Mouse (Mus musculus) lung, postnatal 0 days (tissue): ENCODE measurements around the gene Adrm1. TPM values are rescaled to one million over a fixed set of nuclear protein-coding genes. Genes with fewer than 3 reads are reported as not detected.
"Not testable (repeated sequence)": the region's sequence is repeated elsewhere in the genome, so short reads cannot be mapped to it uniquely, and the experiment has no call there.

Experiments
- ATAC-seq: fragments of 200-750 bp; cut with Nextera tagmentation; 2 replicates; pipeline ENCODE4 v1.8.0; 2017; ENCODE audit warnings: moderate library complexity
- DNase-seq: peaks from one replicate; pipeline ENCODE4 v3.0.0-alpha.2; 2016; ENCODE audit warnings: low spot score
- H3K27ac ChIP-seq: fragments of 300-500 bp; sonication (generic); 2 replicates; pipeline ENCODE4 v1.5.1; 2014; ENCODE audit warnings: antibody characterized with exemption, mild to moderate bottlenecking, low read length, mixed read lengths
- H3K27me3 ChIP-seq: fragments of 300-500 bp; sonication (generic); replicated peaks from 2 replicates; pipeline ENCODE4 v1.6.1; 2014; ENCODE audit warnings: low read length, mixed read lengths; ENCODE audit not compliant: insufficient read depth
- H3K36me3 ChIP-seq: fragments of 300-500 bp; sonication (generic); 2 replicates; pipeline ENCODE4 v1.6.1; 2014; ENCODE audit warnings: low read length, mixed read lengths; ENCODE audit not compliant: insufficient read depth
- H3K4me1 ChIP-seq: fragments of 300-500 bp; sonication (generic); 2 replicates; pipeline ENCODE4 v1.6.1; 2014; ENCODE audit warnings: antibody characterized with exemption, low read depth, low read length, mixed read lengths; ENCODE audit not compliant: insufficient read depth
- H3K4me2 ChIP-seq: fragments of 300-500 bp; sonication (generic); replicated peaks from 2 replicates; pipeline ENCODE4 v1.6.1; 2014; ENCODE audit warnings: low read depth, mild to moderate bottlenecking, low read length, moderate library complexity, mixed read lengths
- H3K4me3 ChIP-seq: fragments of 300-500 bp; sonication (generic); 2 replicates; pipeline ENCODE4 v1.5.1; 2014; ENCODE audit warnings: low read depth, low read length
- H3K9ac ChIP-seq: fragments of 300-500 bp; sonication (generic); replicated peaks from 2 replicates; pipeline ENCODE4 v1.6.1; 2014; ENCODE audit warnings: low read depth, mild to moderate bottlenecking
- H3K9me3 ChIP-seq: fragments of 300-500 bp; sonication (generic); 2 replicates; pipeline ENCODE4 v1.6.1; 2016; ENCODE audit warnings: low read length, mixed read lengths
- CTCF ChIP-seq: IDR thresholded peaks from 2 replicates; pipeline ENCODE4 v1.5.1; 2016; ENCODE audit warnings: antibody characterized with exemption, mild to moderate bottlenecking
- EP300 ChIP-seq: IDR thresholded peaks from 2 replicates; pipeline ENCODE4 v1.6.1; 2016; ENCODE audit warnings: antibody characterized with exemption, mild to moderate bottlenecking, control low read depth
- WGBS: fragments of 180-500 bp; shearing (Covaris S2); extraction: QIAGEN DNeasy Blood & Tissue Kit; methylation state at CpG from one replicate; pipeline ENCODE4 v1.1.7; 2014; 5-methylcytosine and 5-hydroxymethylcytosine counted together
- polyA plus RNA-seq: library from polyadenylated mRNA; unstranded; fragments of >200 nt; fragmentation: Nextera tagmentation; extraction: Ambion mirVana; gene quantifications from 2 replicates; pipeline ENCODE4 v1.2.1, GENCODE M21; 2015

Gene Adrm1
- polyA plus RNA-seq, 1 experiment from 2014 or later: 136 TPM

DNA sequence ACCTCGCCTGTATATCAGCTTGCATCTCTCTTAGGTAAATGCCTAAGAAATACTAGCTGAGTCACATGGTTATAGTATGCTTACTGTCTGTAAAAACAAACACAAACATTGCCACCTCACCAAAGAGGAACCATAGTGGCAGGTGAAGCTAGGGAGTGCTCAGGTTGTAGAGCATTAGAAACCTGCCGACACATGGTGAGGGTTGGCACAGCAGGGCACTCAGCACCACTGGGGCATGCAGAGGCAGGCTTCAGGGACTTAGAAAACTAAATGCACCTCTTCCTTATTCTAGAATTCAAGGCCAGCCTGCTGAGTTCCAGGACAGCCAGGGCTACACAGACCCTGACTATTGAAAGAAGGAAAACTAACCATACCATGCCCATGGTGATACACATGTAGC lies 4.4 kb upstream of the Adrm1 start:
- no peak overlapping the region for H3K27ac ChIP-seq
- no peaks in the 10 kb centered on the region for H3K9me3 ChIP-seq
- no peak overlapping the region for H3K4me3 ChIP-seq
- no peaks in the 10 kb centered on the region for H3K27me3 ChIP-seq
- TF ChIP-seq EP300 (no peak), CTCF (no peak)
- no peaks in the 10 kb centered on the region for H3K4me1 ChIP-seq
- no peak for DNase-seq
- H3K36me3 ChIP-seq: peaks cover 10% of the 10 kb centered on the region; the same call in 1 of the 2 replicates
- H3K9ac ChIP-seq: no peak overlapping the region
- H3K4me2 ChIP-seq: no peak overlapping the region
- 80% methylated on average over 2 of the region's 2 CpGs for WGBS
- no peak for ATAC-seq

DNA sequence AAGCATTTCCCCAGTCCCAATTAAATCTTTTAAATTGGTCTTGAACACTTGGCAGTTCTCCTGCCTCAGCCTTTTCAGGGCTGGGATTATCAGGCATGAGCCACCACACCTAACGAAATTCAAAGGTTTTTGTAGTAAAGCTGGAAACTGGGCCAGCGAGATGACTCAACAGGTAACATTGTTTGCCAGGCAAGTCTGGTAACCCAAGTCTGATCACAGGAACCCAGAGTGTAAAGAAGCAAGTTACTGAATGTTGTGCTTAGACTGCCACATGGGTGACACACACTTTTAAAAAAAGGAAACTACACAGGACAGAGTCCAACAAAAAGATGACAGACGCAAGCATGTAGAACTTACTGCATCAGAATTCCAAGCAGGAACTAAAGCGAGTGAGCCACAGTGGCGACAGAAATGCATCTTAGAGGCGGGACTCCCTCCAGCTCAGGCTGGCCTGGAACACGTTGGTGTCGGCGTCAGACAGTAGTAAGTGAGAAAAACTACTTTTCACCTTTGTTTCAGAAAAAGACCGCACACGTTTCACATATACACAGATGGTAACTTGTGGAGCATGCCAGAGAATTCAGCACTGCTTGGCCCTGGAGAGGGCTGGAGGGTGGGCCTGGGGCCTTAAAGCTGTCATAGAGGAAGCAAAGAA lies 1.0 kb upstream of the Adrm1 start:
- DNase-seq (peak; percentile 20), ATAC-seq (no peak)
- H3K36me3 ChIP-seq: peaks cover 6% of the 10 kb centered on the region
- H3K27ac ChIP-seq: peak overlapping the region; percentile 20; the same call in 1 of the 2 replicates
- H3K4me1 ChIP-seq: peaks cover 7% of the 10 kb centered on the region; the same call in 1 of the 2 replicates
- no peak overlapping the region for H3K4me2 ChIP-seq
- 74% methylated on average over 11 of the region's 11 CpGs for WGBS
- no peaks in the 10 kb centered on the region for H3K27me3 ChIP-seq
- TF ChIP-seq EP300: no peak
- no peak for TF ChIP-seq CTCF
- no peaks in the 10 kb centered on the region for H3K9me3 ChIP-seq
- H3K4me3 ChIP-seq: no peak overlapping the region
- no peak overlapping the region for H3K9ac ChIP-seq

DNA sequence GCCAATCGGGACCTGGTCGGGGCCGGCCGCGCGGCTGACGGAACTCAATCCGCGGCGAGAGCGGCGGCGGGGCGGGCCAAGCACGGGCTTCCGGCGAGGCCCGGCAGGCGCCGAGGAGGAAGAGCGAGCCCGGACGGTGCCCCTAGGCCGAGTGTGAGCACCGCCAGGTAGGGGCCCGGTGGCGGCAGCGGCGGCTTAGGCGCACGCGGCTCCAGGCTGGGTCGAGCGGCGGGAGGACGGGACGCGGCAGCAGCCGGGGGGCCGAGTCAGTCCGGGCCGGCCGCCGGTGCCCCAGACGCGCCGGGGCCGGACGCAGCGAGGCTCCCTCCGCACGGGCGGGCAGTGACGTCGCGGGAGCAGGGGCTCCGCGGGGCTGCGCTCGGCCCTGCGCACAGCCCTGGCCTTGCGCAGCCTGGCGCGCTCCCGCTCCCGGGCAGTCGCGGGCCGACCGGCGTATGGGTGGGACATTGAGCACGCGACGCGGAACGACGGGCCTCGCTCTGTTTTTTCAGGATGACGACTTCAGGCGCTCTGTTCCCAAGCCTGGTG lies 311 bp downstream of the Adrm1 start:
- WGBS: under 1% methylated on average over 50 of the region's 80 CpGs
- Histone ChIP-seq H3K27ac (peak overlapping the region; percentile 96), H3K27me3 (no peaks in the 10 kb centered on the region), H3K9ac (peak overlapping the region; percentile 95), H3K4me1 (peaks cover 7% of the 10 kb centered on the region; the same call in 1 of the 2 replicates), H3K4me3 (peak overlapping the region; percentile 98), H3K36me3 (peaks cover 15% of the 10 kb centered on the region), H3K4me2 (peak overlapping the region; percentile 75), H3K9me3 (no peaks in the 10 kb centered on the region)
- DNase-seq (peak; percentile 76), ATAC-seq (peak; percentile 74)
- TF ChIP-seq CTCF (no peak), EP300 (no peak)

DNA sequence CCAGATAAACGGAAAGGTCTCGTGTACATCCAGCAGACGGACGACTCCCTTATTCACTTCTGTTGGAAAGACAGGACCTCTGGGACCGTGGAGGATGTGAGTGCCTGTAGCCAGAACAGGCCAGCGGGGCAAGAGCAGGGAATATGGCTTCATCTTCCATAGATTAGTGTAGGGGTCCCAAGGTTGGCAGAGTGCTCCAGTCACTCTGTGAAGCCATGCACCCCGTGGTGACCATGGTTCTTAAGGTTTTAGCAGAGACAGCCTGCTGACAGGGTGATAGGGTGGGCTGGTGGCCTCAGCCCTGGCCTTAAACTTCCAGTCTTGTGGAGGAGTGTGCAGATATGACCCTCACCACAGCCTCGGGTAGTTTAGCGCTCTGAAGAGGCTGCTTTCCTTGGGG lies 867 bp downstream of the Adrm1 start:
- H3K27me3 ChIP-seq: no peaks in the 10 kb centered on the region
- DNase-seq: peak; percentile 13
- TF ChIP-seq EP300 (no peak), CTCF (no peak)
- no peaks in the 10 kb centered on the region for H3K9me3 ChIP-seq
- H3K4me1 ChIP-seq: peaks cover 7% of the 10 kb centered on the region; the same call in 1 of the 2 replicates
- H3K9ac ChIP-seq: peak overlapping the region; percentile 95
- H3K27ac ChIP-seq: peak overlapping the region; percentile 96
- no peak for ATAC-seq
- WGBS: 3% methylated on average over 8 of the region's 9 CpGs
- H3K36me3 ChIP-seq: peaks cover 20% of the 10 kb centered on the region
- H3K4me2 ChIP-seq: peak overlapping the region; percentile 75
- peak overlapping the region; percentile 98 for H3K4me3 ChIP-seq

DNA sequence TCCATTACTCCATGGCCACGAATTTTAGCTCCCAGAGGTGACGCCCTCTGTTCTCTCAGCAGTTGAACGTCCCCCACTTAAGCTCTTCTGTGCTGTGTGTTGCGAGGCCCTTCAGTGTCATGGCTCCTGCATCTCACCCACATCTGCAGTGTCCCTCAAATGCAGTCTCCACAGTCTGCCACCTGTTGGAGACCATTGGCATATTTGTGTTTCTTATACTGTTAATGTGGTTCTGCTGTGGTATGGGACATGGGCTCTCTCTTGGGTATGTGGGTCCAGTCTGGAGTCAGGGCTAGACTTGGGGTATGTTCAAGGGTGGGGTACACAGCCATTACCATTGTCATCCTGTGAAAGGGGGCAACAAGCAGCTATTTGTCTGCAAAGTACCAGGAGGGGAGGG lies 1.9 kb downstream of the Adrm1 start:
- H3K4me3 ChIP-seq: no peak overlapping the region
- WGBS: 71% methylated on average over 4 of the region's 4 CpGs
- H3K4me1 ChIP-seq: peaks cover 7% of the 10 kb centered on the region; the same call in 1 of the 2 replicates
- peak overlapping the region; percentile 75; the same call in 1 of the 2 replicates for H3K4me2 ChIP-seq
- no peaks in the 10 kb centered on the region for H3K9me3 ChIP-seq
- DNase-seq (peak; percentile 43), ATAC-seq (no peak)
- no peaks in the 10 kb centered on the region for H3K27me3 ChIP-seq
- H3K9ac ChIP-seq: no peak overlapping the region
- peaks cover 26% of the 10 kb centered on the region for H3K36me3 ChIP-seq
- TF ChIP-seq CTCF: peak; percentile 62
- TF ChIP-seq EP300: no peak
- H3K27ac ChIP-seq: no peak overlapping the region

DNA sequence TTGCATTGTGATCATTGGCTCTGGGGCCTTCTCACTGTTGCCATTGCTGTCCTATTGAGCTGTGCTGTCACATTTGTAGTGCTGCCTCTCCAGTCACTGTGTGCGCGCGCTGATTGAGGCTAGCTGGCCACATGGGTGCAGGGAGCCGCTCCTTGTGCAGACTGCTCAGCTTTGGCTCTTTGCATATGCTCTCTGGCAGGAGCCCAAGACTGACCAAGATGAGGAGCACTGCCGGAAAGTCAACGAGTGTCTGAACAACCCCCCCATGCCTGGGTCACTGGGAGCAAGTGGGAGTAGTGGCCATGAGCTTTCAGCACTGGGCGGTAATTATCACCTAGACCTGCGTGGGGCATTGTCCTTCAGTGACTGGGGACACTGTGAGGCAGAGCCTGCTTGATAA lies 2.4 kb downstream of the Adrm1 start:
- H3K27me3 ChIP-seq, H3K4me1 ChIP-seq, H3K9me3 ChIP-seq, H3K4me3 ChIP-seq, ATAC-seq, H3K9ac ChIP-seq, H3K27ac ChIP-seq: not testable (repeated sequence)
- Histone ChIP-seq H3K36me3 (peaks cover 26% of the 10 kb centered on the region), H3K4me2 (0 out of 2 replicates have a peak overlapping the region, but pooled peaks have one; percentile 75)
- WGBS: 50% methylated on average over 8 of the region's 8 CpGs
- peak; percentile 16 for DNase-seq
